Mouse (Mus musculus) liver, adult 2 months (tissue): Measurements from ENCODE around the gene Psma5.

Experiments used
- CTCF ChIP-seq: fragments of 200-500 bp; IDR thresholded peaks from 2 replicates; pipeline ENCODE4 v1.5.1; 2011; ENCODE audit warnings: low read depth, low read length, control low read depth
- POLR2A ChIP-seq: fragments of 200-500 bp; IDR thresholded peaks from 2 replicates; pipeline ENCODE4 v1.6.1; 2011; ENCODE audit warnings: low read length, control low read depth; ENCODE audit not compliant: insufficient read depth; ENCODE audit errors: extremely low read depth

DNA sequence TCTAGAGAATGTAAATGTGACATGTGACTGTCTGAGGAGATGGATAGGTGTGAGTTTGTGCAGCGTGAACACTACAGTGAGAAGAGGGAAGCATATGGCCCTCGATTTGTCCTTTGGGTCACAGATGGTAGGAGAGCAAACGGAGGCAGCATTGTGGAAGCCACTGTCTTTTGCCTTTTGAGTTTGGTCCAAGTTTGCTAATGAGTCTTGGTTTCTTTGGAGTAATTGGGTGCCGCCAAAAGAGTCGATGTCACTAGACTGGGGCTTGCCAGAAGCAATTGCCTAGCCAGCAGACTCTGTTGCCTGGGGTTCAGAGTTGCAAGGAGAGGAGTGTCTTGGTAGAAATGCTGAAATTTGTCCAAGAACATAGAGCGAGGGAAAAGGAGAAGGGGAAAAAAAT lies 44.9 kb upstream of the Psma5 start:
- TF ChIP-seq CTCF (no peak), POLR2A (no peak)
